Mouse (Mus musculus): ENCODE results near the gene Tfap2c. TPM values are rescaled to one million over a fixed set of nuclear protein-coding genes. Genes with fewer than 3 reads are reported as not detected.

The Tfap2c gene
- polyA plus RNA-seq, 1 experiment, result 5.2 TPM

DNA sequence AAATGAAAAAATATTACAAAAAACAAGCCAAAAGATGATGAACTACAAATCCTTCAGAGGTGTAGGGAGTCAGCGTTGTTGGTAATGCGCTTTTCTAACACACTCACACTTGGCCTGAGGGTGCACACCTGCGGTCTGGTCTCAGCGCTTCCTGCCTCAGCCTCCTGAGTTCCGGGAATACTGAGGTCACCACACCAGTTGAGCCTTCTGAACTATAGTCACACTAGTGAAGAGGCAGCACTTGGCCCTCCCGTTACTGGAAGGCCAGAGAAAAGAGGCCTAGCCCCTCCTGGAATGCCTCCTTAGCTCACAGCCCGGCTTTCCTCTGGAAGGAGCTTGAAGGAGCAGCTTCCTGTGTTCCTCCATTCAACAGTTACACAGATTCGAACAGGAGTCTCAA is 22.2 kb upstream of the Tfap2c start:
- no peak for DNase-seq (ENCODE audit: low read depth)
- TF ChIP-seq CTCF (IDR thresholded peaks at IDR 0.05; ENCODE audit: borderline replicate concordance, extremely low read depth, insufficient read depth, insufficient read length) (no peak), POLR2A (IDR thresholded peaks at IDR 0.05; ENCODE audit: borderline replicate concordance, extremely low read depth, insufficient read depth, insufficient read length, poor library complexity, severe bottlenecking) (no peak)

DNA sequence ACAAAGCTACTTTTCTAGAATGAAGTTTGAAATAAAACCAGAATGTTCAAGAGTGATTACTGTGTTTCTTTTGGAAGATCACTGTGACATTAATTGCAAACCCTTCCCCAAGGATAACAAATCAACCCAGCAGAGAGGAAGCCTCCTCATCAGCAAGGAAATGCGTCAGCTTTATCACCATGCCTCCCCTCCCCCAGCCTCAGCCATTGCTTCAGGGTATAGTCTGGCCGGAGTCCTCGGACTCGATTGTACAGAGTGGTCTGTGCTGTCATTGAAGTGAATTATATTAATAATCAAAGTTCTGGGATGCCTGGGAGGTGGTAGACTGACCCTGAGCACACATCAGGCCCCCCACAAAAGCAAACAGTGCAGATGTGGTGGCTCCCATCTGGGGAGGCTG is 5.4 kb upstream of the Tfap2c start:
- TF ChIP-seq CTCF (IDR thresholded peaks at IDR 0.05; ENCODE audit: borderline replicate concordance, extremely low read depth, insufficient read depth, insufficient read length), result no peak
- TF ChIP-seq POLR2A (IDR thresholded peaks at IDR 0.05; ENCODE audit: borderline replicate concordance, extremely low read depth, insufficient read depth, insufficient read length, poor library complexity, severe bottlenecking), result no peak
- DNase-seq (ENCODE audit: low read depth), result no peak

DNA sequence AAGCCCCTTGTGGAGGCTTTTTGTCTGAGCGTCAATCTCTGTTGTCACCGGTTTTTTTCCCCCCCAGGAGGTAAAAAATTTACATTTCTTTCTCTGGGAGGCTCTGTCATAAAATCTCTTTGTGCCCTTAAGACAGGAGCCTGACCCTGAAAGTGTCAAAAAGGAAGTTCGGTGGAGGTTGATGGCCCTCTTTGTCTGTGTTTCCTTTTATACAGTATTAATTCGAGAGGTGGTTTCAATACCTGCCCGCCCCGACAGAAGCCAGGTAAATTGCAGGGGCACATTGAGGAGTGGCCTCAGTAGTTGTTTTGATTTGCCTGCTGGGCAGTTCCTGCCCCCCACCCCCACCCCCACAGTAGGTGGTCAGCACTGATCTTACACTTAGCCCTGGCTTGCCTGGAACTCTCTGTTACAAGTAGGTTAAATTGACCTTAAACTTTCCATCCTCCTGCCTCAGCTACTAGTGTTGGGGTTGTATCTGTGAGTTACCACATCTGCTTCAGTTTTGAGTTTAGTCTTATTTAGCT is 4.7 kb upstream of the Tfap2c start:
- no peak for DNase-seq (ENCODE audit: low read depth)

DNA sequence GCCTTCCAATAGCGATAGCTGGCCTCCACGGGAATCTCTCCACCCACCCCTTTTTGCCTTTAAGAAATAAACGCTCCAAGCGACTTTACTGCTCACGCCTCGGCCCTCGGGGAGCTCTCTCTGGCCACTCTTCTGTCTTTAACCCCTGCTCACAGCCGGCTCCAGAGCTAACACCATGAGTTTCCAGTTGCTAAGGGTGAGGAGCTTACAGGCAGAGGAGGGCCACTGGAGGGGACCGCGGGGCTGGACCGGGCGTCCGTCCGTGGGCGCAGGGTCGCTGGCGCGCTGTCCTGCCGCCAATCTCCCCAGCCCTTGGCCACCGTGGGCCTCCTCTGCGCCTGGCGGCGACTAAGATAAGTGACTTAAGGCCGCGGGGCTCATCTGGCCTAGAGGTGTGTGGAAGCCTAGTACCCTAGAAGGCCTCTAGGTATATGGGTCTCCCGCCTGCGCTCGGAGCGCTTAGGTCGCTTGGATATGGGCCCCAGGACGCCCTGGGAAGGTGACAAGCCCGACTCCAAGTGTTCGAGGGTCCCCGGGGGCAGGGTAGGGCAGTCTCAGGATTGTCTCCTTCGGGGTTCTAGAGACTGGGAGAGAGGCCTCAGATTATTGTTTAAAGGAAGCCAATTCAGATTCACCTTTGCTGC is 3.7 kb upstream of the Tfap2c start:
- no peak for TF ChIP-seq CTCF (IDR thresholded peaks at IDR 0.05; ENCODE audit: borderline replicate concordance, extremely low read depth, insufficient read depth, insufficient read length)
- TF ChIP-seq POLR2A (IDR thresholded peaks at IDR 0.05; ENCODE audit: borderline replicate concordance, extremely low read depth, insufficient read depth, insufficient read length, poor library complexity, severe bottlenecking), result no peak
- no peak for DNase-seq (ENCODE audit: low read depth)

More for the DNA sequence above, 4.7 kb upstream of the Tfap2c start:
- TF ChIP-seq CTCF (IDR thresholded peaks at IDR 0.05; ENCODE audit: borderline replicate concordance, extremely low read depth, insufficient read depth, insufficient read length) (no peak), POLR2A (IDR thresholded peaks at IDR 0.05; ENCODE audit: borderline replicate concordance, extremely low read depth, insufficient read depth, insufficient read length, poor library complexity, severe bottlenecking) (no peak)

DNA sequence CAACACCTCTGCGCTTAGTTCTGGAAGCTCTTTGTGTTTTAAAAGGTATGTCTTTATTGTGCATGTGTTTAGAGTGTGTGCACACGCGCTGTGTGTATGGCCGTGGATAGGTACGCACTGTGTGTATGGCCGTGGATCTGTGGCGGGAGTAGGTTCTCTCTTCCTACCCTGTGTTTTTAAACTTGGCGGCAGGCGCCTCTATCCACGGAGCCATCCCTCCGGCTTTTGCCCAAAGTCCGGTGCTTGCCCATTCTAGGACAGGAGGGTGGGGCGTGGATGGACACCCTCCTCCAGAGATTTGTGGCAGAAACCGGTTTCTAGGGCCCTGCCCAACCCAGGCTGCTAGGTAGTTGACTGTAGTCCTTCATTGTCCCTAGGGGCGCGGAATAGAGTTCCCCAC is 2.8 kb upstream of the Tfap2c start:
- DNase-seq (ENCODE audit: low read depth), result no peak

DNA sequence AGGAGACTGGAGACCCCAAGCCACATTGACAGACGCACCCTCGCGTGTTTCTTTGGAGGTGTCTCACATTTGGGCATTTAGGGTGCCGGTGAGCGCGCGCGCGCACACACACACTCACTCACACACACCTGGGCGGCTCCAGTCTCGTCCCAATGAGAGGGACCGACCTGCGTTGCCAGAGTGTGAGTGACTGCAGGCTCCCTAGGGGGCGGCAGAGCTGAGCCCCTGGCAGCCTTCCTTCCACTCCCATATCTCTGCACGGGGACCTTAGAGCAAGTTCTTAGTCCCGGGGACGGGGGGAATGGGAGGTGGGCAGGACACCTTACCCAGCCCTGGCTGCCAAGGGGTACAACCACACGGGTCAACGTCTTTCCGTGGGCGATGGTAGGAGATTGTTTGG is 2.3 kb upstream of the Tfap2c start:
- TF ChIP-seq POLR2A (IDR thresholded peaks at IDR 0.05; ENCODE audit: borderline replicate concordance, extremely low read depth, insufficient read depth, insufficient read length, poor library complexity, severe bottlenecking) (no peak), CTCF (IDR thresholded peaks at IDR 0.05; ENCODE audit: borderline replicate concordance, extremely low read depth, insufficient read depth, insufficient read length) (peak; percentile 72)
- DNase-seq (ENCODE audit: low read depth), result peak; percentile 82

More for the DNA sequence above, 2.8 kb upstream of the Tfap2c start:
- TF ChIP-seq CTCF (IDR thresholded peaks at IDR 0.05; ENCODE audit: borderline replicate concordance, extremely low read depth, insufficient read depth, insufficient read length) (no peak), POLR2A (IDR thresholded peaks at IDR 0.05; ENCODE audit: borderline replicate concordance, extremely low read depth, insufficient read depth, insufficient read length, poor library complexity, severe bottlenecking) (no peak)

DNA sequence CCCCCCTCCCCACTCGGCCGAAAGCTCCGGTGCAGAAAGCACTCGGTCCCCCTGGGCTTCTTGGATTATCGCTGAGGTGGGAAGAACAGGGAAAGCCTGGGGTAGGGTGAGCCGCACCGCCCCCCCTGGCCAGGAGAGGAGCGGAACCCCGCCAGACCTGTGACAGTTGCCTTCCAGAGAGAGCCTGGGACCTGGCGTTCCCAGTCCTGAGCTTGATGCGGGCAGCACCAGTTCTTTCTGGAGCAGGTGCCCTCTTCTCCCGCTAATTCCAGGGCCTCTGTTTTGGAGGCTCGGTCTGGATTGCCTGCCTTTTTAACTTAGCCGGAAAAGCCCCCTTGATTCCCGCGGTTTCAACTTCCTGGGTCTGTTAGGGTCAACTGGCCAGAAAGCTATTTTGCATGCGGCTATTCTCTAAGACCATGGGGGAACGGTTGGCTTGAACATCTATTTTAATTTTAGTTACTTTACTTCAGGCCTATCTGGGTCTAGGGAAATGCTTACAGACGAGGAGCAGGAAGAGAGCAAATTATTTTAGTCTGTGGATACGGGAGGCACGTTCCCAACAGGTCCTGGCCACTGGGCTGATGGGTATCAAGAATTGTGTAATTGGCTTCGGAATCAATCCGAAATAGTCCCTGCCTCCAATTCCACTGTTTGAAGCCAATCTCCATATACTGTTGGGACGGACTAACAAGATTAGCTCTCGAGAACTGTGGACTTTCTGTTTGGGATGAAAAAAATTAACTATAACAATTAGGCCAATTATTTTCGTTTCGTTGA is 1.4 kb upstream of the Tfap2c start:
- peak; percentile 33 for DNase-seq (ENCODE audit: low read depth)
- no peak for TF ChIP-seq CTCF (IDR thresholded peaks at IDR 0.05; ENCODE audit: borderline replicate concordance, extremely low read depth, insufficient read depth, insufficient read length)
- no peak for TF ChIP-seq POLR2A (IDR thresholded peaks at IDR 0.05; ENCODE audit: borderline replicate concordance, extremely low read depth, insufficient read depth, insufficient read length, poor library complexity, severe bottlenecking)

DNA sequence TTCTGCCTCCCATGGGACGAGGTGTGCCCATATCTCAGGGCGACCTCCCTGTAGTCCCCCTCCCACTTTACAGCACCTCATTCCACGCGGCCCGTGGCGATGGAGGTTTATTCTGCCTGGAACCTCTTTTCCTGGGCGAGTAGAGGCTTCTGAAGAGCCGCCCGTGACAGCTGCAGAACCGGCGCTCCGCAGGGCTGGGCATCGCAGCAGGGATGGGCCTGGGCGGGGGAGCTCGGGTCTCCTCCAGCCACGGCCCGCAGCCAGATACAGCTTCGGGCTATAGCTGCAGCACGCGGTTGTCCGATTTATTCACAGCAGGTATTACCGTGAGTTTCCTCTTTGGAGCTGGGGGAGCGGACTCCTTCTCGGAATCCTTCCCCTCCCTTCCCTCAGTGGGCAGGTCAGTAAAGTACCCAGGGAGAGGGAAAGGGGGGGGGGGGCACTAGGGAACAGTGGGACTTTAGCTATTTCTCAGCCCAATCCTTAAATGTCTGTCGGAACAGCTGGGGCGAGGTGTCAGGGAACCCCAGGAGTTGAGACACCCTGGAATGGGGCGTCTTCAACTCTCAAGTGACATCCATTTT is 629 bp upstream of the Tfap2c start:
- TF ChIP-seq CTCF (IDR thresholded peaks at IDR 0.05; ENCODE audit: borderline replicate concordance, extremely low read depth, insufficient read depth, insufficient read length), result no peak
- peak; percentile 63 for DNase-seq (ENCODE audit: low read depth)

DNA sequence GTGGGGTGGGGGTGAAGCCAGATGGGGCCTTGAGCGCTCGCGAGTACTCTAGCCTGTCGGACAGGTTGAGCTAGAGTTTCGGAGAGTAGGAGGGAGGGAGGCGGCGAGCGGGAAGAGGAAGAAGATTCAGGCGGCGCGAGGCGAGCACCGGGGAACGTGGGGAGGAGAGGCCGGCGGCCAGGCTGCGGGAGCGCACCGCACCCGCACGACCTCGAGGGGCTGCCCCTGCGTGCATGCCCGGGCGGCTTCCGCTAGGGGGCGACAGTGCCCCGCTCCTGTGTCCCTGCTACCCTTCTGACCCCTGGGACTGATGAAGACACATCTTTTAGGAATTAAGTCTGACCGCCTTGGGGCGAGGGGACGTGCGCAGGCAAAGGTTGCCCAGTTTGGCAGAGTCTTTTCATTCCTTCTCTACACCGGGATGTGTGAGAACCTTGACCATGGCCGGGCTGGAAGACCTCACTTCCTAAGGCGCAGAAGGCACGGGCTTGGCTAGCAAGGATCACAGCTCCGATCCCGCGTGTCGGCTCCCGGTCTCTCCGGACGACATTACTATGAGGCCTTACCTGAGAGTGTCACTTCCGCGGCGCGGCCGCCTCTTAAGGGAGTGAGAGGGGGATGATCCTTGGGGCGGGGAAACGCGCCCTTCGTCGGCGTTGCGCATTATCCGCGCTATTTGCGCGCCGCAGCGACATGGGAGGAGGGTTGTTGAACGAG is 1.1 kb downstream of the Tfap2c start:
- DNase-seq (ENCODE audit: low read depth), result peak; percentile 86

DNA sequence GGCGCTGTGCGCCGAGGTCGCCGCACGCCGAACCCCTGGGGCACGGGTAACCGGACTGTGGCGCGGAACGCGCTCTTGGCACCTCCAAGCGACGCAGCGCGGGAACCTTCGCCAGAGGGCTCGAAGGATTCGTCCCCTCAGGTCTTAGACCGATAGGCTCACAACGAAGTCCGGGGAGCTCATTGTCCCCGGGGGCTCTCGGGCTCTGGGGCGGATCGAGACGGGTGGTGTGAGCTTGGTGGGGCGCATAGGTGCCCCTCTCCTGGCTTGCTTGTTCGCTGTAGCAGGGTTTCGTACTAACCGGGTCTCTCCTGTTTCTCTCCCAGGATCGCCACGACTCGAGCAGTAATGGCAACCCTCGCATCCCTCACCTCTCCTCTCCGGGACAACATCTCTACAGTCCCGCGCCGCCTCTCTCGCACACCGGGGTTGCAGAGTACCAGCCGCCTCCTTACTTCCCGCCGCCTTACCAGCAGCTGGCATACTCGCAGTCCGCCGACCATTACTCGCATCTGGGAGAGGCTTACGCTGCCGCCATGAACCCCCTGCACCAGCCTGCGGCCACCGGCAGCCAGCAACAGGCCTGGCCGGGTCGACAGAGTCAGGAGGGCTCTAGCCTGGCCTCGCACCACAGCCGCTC is 1.8 kb downstream of the Tfap2c start:
- DNase-seq (ENCODE audit: low read depth), result peak; percentile 63
- TF ChIP-seq CTCF (IDR thresholded peaks at IDR 0.05; ENCODE audit: borderline replicate concordance, extremely low read depth, insufficient read depth, insufficient read length), result no peak

More for the DNA sequence above, 1.1 kb downstream of the Tfap2c start:
- no peak for TF ChIP-seq POLR2A (IDR thresholded peaks at IDR 0.05; ENCODE audit: borderline replicate concordance, extremely low read depth, insufficient read depth, insufficient read length, poor library complexity, severe bottlenecking)
- peak; percentile 90 for TF ChIP-seq CTCF (IDR thresholded peaks at IDR 0.05; ENCODE audit: borderline replicate concordance, extremely low read depth, insufficient read depth, insufficient read length)

DNA sequence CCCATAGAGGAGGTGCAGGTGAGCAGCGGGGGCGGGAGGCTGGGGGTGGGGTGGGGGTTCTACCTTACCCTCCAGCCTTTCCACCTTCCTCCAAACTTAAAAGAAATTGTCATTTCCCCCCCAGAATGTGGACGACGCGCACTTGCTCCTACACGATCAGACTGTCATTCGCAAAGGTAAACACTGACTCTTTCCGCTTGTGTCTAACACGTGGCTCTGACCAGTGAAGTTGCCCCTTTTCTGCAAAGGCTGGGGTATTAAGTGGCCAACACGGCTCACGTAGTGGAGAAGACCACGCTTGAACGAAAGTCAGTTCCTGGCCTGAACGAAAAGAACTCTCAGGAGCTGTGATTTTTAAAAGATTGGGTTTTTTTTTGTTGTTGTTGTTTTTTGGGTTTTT is 2.5 kb downstream of the Tfap2c start:
- DNase-seq (ENCODE audit: low read depth), result peak; percentile 44
- TF ChIP-seq CTCF (IDR thresholded peaks at IDR 0.05; ENCODE audit: borderline replicate concordance, extremely low read depth, insufficient read depth, insufficient read length) (no peak), POLR2A (IDR thresholded peaks at IDR 0.05; ENCODE audit: borderline replicate concordance, extremely low read depth, insufficient read depth, insufficient read length, poor library complexity, severe bottlenecking) (no peak)
